Mouse (Mus musculus) intestine, postnatal 0 days (tissue): ENCODE data around the gene Setd1a. TPM values are rescaled to one million over a fixed set of nuclear protein-coding genes. Genes with fewer than 3 reads are reported as not detected.
"Not testable (repeated sequence)": the region's sequence is repeated elsewhere in the genome, so short reads cannot be mapped to it uniquely, and the experiment has no call there.

Source experiments
- ATAC-seq: fragments of 200-750 bp; cut with Nextera tagmentation; 2 replicates; pipeline ENCODE4 v1.8.0; 2017; ENCODE audit warnings: mild to moderate bottlenecking, moderate TSS enrichment, moderate library complexity
- H3K27ac ChIP-seq: fragments of 300-500 bp; sonication (generic); 2 replicates; pipeline ENCODE4 v1.5.1; 2014; ENCODE audit warnings: mild to moderate bottlenecking, low read depth, low read length, moderate library complexity
- H3K27me3 ChIP-seq: fragments of 300-500 bp; sonication (generic); replicated peaks from 2 replicates; pipeline ENCODE4 v1.6.1; 2014; ENCODE audit warnings: low read length, mixed read lengths; ENCODE audit not compliant: control insufficient read depth, insufficient read depth
- H3K36me3 ChIP-seq: fragments of 300-500 bp; sonication (generic); 2 replicates; pipeline ENCODE4 v1.6.1; 2014; ENCODE audit warnings: mild to moderate bottlenecking, moderate library complexity; ENCODE audit not compliant: control insufficient read depth, insufficient read depth
- H3K4me1 ChIP-seq: fragments of 300-500 bp; sonication (generic); replicated peaks from 2 replicates; pipeline ENCODE4 v1.6.1; 2014; ENCODE audit warnings: antibody characterized with exemption, low read length, mixed read lengths; ENCODE audit not compliant: control insufficient read depth, insufficient read depth
- H3K4me2 ChIP-seq: fragments of 300-500 bp; sonication (generic); replicated peaks from 2 replicates; pipeline ENCODE4 v1.6.1; 2014; ENCODE audit warnings: low read depth, mild to moderate bottlenecking, moderate library complexity
- H3K4me3 ChIP-seq: fragments of 300-500 bp; sonication (generic); 2 replicates; pipeline ENCODE4 v1.5.1; 2014; ENCODE audit warnings: low read depth, low read length
- H3K9ac ChIP-seq: fragments of 300-500 bp; sonication (generic); 2 replicates; pipeline ENCODE4 v1.6.1; 2014; ENCODE audit warnings: mild to moderate bottlenecking, low read depth, low read length
- H3K9me3 ChIP-seq: fragments of 300-500 bp; sonication (generic); 2 replicates; pipeline ENCODE4 v1.6.1; 2016; ENCODE audit warnings: mixed run types; ENCODE audit not compliant: control insufficient read depth
- CTCF ChIP-seq: sonication (generic); IDR thresholded peaks from 2 replicates; pipeline ENCODE4 v1.5.1; 2016; ENCODE audit warnings: low read depth, mild to moderate bottlenecking, control low read depth, antibody characterized with exemption, moderate library complexity
- WGBS: fragments of 180-500 bp; shearing (Covaris S2); extraction: QIAGEN DNeasy Blood & Tissue Kit; methylation state at CpG from one replicate; pipeline ENCODE4 v1.1.7; 2014; 5-methylcytosine and 5-hydroxymethylcytosine counted together
- polyA plus RNA-seq: library from polyadenylated mRNA; unstranded; fragments of >200 nt; fragmentation: Nextera tagmentation; extraction: Ambion mirVana; gene quantifications from 2 replicates; pipeline ENCODE4 v1.2.1, GENCODE M21; 2015

Gene Setd1a
- polyA plus RNA-seq, 1 experiment from 2014 or later, result 9.9 TPM

GRCm38 (mm10) chr7:127840031-127840430 lies 63.6 kb downstream of the Setd1a start:
- H3K27me3 ChIP-seq, H3K4me1 ChIP-seq, H3K9ac ChIP-seq, H3K27ac ChIP-seq, H3K4me3 ChIP-seq, ATAC-seq, H3K9me3 ChIP-seq, H3K4me2 ChIP-seq: not testable (repeated sequence)
- H3K36me3 ChIP-seq, result peaks cover 21% of the 10 kb centered on the region
- WGBS, result 75% methylated on average over 2 of the region's 2 CpGs
- peak; percentile 23 for TF ChIP-seq CTCF

DNA sequence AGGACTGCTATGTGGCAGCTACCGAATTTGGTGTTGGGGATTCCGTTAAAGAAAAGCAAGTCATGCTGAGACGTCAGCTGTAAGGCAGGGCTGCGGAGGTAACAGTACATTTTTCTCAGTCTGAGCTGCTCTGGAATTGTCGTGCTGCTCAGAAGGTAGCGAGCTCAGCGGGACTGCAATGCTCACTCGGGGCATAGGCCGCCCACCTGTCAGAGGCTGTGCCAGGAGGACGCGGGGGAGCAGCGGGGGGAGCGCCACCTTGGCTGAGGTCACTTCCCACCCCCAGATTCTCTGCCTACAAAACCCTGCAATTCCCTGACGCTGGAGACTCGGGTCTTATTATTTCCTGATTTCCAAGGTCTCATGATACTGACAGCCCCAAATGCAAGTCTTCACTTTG lies 64.4 kb downstream of the Setd1a start:
- WGBS, result 5% methylated on average over 15 of the region's 15 CpGs

DNA sequence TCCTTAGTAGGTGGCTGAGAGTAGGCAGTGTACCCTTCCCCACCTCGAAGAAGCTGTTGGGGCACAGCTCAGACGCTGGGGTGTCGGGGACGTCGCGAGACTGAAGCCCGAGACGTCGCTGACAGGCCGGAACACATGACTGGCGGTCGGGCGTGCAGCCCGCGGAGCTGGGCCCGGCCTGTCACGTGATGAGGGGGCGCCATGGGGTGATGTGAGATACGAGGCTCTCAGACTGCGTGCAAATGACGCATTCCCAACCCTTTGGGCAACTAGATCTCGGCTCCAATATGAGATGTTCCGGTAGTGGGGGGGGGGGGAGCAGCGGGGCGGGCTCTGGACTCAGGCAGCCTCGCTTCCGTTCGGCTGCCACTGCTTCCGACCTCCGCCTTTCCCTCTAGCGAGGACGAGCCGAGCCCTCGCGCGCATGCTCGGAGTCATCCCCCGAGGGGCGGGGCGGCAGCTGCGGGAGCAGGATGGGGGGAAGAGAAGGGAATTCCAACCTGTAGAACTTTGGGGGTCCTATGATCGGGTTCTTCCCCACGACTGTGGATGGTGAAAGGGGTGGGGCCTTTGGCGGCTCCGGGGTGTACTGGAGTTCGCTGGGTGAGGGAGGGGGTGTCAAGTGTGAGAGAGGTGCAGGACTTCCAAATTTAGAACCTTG lies 65.0 kb downstream of the Setd1a start:
- WGBS, result under 1% methylated on average over 45 of the region's 46 CpGs
- peak overlapping the region; percentile 74 for H3K9ac ChIP-seq
- peaks cover 30% of the 10 kb centered on the region for H3K36me3 ChIP-seq
- H3K9me3 ChIP-seq, result no peaks in the 10 kb centered on the region
- H3K4me3 ChIP-seq, result peak overlapping the region; percentile 83
- no peaks in the 10 kb centered on the region; the same call in 1 of the 2 replicates for H3K4me1 ChIP-seq
- ATAC-seq, result peak; percentile 88
- peak overlapping the region; percentile 86 for H3K4me2 ChIP-seq
- peak overlapping the region; percentile 95 for H3K27ac ChIP-seq
- H3K27me3 ChIP-seq, result no peaks in the 10 kb centered on the region
- peak; percentile 29; the same call in 1 of the 2 replicates for TF ChIP-seq CTCF

More for the DNA sequence above, 64.4 kb downstream of the Setd1a start:
- no peaks in the 10 kb centered on the region for H3K9me3 ChIP-seq
- H3K4me1 ChIP-seq, result no peaks in the 10 kb centered on the region; the same call in 1 of the 2 replicates
- H3K27me3 ChIP-seq, result no peaks in the 10 kb centered on the region
- peak; percentile 31 for ATAC-seq
- peak overlapping the region; percentile 86 for H3K4me2 ChIP-seq
- peak overlapping the region; percentile 83 for H3K4me3 ChIP-seq
- H3K36me3 ChIP-seq, result peaks cover 24% of the 10 kb centered on the region
- peak overlapping the region; percentile 62 for H3K9ac ChIP-seq
- no peak for TF ChIP-seq CTCF
- peak overlapping the region; percentile 95 for H3K27ac ChIP-seq

GRCm38 (mm10) chr7:127842001-127842718 lies 65.7 kb downstream of the Setd1a start:
- Histone ChIP-seq H3K9me3 (no peaks in the 10 kb centered on the region), H3K27ac (peak overlapping the region; percentile 95), H3K4me1 (no peaks in the 10 kb centered on the region; the same call in 1 of the 2 replicates), H3K36me3 (peaks cover 36% of the 10 kb centered on the region), H3K27me3 (no peaks in the 10 kb centered on the region), H3K4me2 (peak overlapping the region; percentile 86), H3K9ac (peak overlapping the region; percentile 74), H3K4me3 (peak overlapping the region; percentile 83)
- TF ChIP-seq CTCF, result no peak
- under 1% methylated on average over 40 of the region's 40 CpGs for WGBS
- ATAC-seq, result peak; percentile 62

Other genes with a start within 250 kb of the Setd1a start
- gene Tmem265, start 215.3 kb upstream of the Setd1a start, polyA plus RNA-seq, result 1.9 and 3.8 TPM in 2 replicates
- 25.1 and 25.7 TPM in 2 replicates for gene Phkg2, start 203.3 kb upstream of the Setd1a start, polyA plus RNA-seq
- gene Ccdc189, start 188.1 kb upstream of the Setd1a start, polyA plus RNA-seq, result 3.0 and 3.1 TPM in 2 replicates
- 16.7 and 20.6 TPM in 2 replicates for gene Rnf40, start 187.9 kb upstream of the Setd1a start, polyA plus RNA-seq
- gene Zfp629, start 160.9 kb upstream of the Setd1a start, polyA plus RNA-seq, result 3.0 and 3.8 TPM in 2 replicates
- 26.6 and 27.7 TPM in 2 replicates for gene Bcl7c, start 67.7 kb upstream of the Setd1a start, polyA plus RNA-seq
- gene Ctf1, start 63.9 kb upstream of the Setd1a start, polyA plus RNA-seq, result 4.1 TPM in 2 replicates
- not detected in 2 replicates for gene Ctf2, start 44.5 kb upstream of the Setd1a start, polyA plus RNA-seq
- 2.1 and 2.2 TPM in 2 replicates for gene Fbxl19, start 32.1 kb upstream of the Setd1a start, polyA plus RNA-seq
- gene Orai3, start 6.9 kb upstream of the Setd1a start, polyA plus RNA-seq, result 18.7 and 21.8 TPM in 2 replicates
- gene Gm49388, start 8.9 kb downstream of the Setd1a start, polyA plus RNA-seq, result not detected in 2 replicates
- gene Hsd3b7, start 23.9 kb downstream of the Setd1a start, polyA plus RNA-seq, result 35.2 and 37.3 TPM in 2 replicates
- gene Stx4a, start 47.6 kb downstream of the Setd1a start, polyA plus RNA-seq, result 38.9 and 46.6 TPM in 2 replicates
- gene Stx1b, start 47.9 kb downstream of the Setd1a start, polyA plus RNA-seq, result 0.74 and 1.1 TPM in 2 replicates
- 4.5 and 5.4 TPM in 2 replicates for gene Zfp646, start 99.6 kb downstream of the Setd1a start, polyA plus RNA-seq
- 5.4 and 6.1 TPM in 2 replicates for gene Zfp668, start 100.2 kb downstream of the Setd1a start, polyA plus RNA-seq
- gene Prss53, start 114.3 kb downstream of the Setd1a start, polyA plus RNA-seq, result 2.4 and 2.9 TPM in 2 replicates
- gene Gm21974, start 118.8 kb downstream of the Setd1a start, polyA plus RNA-seq, result not detected in 2 replicates
- gene Vkorc1, start 118.9 kb downstream of the Setd1a start, polyA plus RNA-seq, result 194 and 219 TPM in 2 replicates
- 94.0 and 94.2 TPM in 2 replicates for gene Bckdk, start 127.4 kb downstream of the Setd1a start, polyA plus RNA-seq
- 17.4 and 18.0 TPM in 2 replicates for gene Kat8, start 135.8 kb downstream of the Setd1a start, polyA plus RNA-seq
- 63.0 and 64.4 TPM in 2 replicates for gene Prss8, start 153.4 kb downstream of the Setd1a start, polyA plus RNA-seq
- 6.3 and 6.6 TPM in 2 replicates for gene Prss36, start 170.1 kb downstream of the Setd1a start, polyA plus RNA-seq
- gene Fus, start 190.8 kb downstream of the Setd1a start, polyA plus RNA-seq, result 120 and 132 TPM in 2 replicates
- 537 and 545 TPM in 2 replicates for gene Pycard, start 217.2 kb downstream of the Setd1a start, polyA plus RNA-seq
- gene Trim72, start 227.3 kb downstream of the Setd1a start, polyA plus RNA-seq, result 0.29 and 0.47 TPM in 2 replicates